Mouse (Mus musculus) liver, embryonic 14.5 days (tissue): ENCODE measurements around the gene Zfp72. TPM values are rescaled to one million over a fixed set of nuclear protein-coding genes. Genes with fewer than 3 reads are reported as not detected.

Experiments used
- ATAC-seq: fragments of 200-750 bp; cut with Nextera tagmentation; 2 replicates; pipeline ENCODE4 v1.8.0; 2017; ENCODE audit warnings: moderate number of reproducible peaks, mild to moderate bottlenecking, moderate library complexity; ENCODE audit not compliant: insufficient read depth
- DNase-seq, 3 experiments: peaks; one replicate each; pipeline ENCODE4 v3.0.0-alpha.2; 2012 to 2013; ENCODE audit warnings: low read depth in 3 of 3, low spot score in 3 of 3
- H3K27ac ChIP-seq: fragments of 300-500 bp; sonication (generic); 2 replicates; pipeline ENCODE4 v1.5.1; 2014; ENCODE audit warnings: moderate library complexity, mild to moderate bottlenecking, control low read depth, inconsistent platforms
- H3K27me3 ChIP-seq: fragments of 300-500 bp; sonication (generic); 2 replicates; pipeline ENCODE4 v1.6.1; 2014; ENCODE audit warnings: mild to moderate bottlenecking, low read length, moderate library complexity; ENCODE audit not compliant: control insufficient read depth, insufficient read depth
- H3K36me3 ChIP-seq: fragments of 300-500 bp; sonication (generic); replicated peaks from 2 replicates; pipeline ENCODE4 v1.6.1; 2014; ENCODE audit warnings: low read depth; ENCODE audit not compliant: control insufficient read depth, insufficient read depth
- H3K4me1 ChIP-seq, 2 experiments: fragments of 200-500 bp in 1 of 2; fragments of 300-500 bp in 1 of 2; sonication (generic) in 1 of 2; replicated peaks; 2 replicates each; pipeline ENCODE4 v1.6.1; 2012 to 2014; ENCODE audit warnings: antibody characterized with exemption in 1 of 2, inconsistent platforms in 1 of 2, low read length in 1 of 2; ENCODE audit not compliant: control insufficient read depth in 2 of 2, insufficient read depth in 2 of 2
- H3K4me2 ChIP-seq: fragments of 300-500 bp; sonication (generic); 2 replicates; pipeline ENCODE4 v1.6.1; 2014; ENCODE audit warnings: low read depth, mild to moderate bottlenecking, control low read depth, moderate library complexity
- H3K4me3 ChIP-seq, 2 experiments: fragments of 200-500 bp in 1 of 2; fragments of 300-500 bp in 1 of 2; sonication (generic) in 1 of 2; 2 replicates each; pipeline ENCODE4 v1.5.1; 2012 to 2014; ENCODE audit warnings: low read depth in 2 of 2, low read length in 2 of 2, mild to moderate bottlenecking in 2 of 2, control low read depth in 1 of 2, inconsistent platforms in 1 of 2, moderate library complexity in 1 of 2; ENCODE audit not compliant: insufficient read depth in 1 of 2
- H3K9ac ChIP-seq: fragments of 300-500 bp; sonication (generic); replicated peaks from 2 replicates; pipeline ENCODE4 v1.6.1; 2014; ENCODE audit warnings: mild to moderate bottlenecking, control low read depth, moderate library complexity
- H3K9me3 ChIP-seq: fragments of 300-500 bp; sonication (generic); 2 replicates; pipeline ENCODE4 v1.6.1; 2016; ENCODE audit warnings: low read length, mixed read lengths; ENCODE audit not compliant: control insufficient read depth
- CTCF ChIP-seq: IDR thresholded peaks from 2 replicates; pipeline ENCODE4 v1.5.1; 2016; ENCODE audit warnings: antibody characterized with exemption, low read depth, control low read depth
- EP300 ChIP-seq: IDR thresholded peaks from 2 replicates; pipeline ENCODE4 v1.6.1; 2016; ENCODE audit warnings: antibody characterized with exemption, low read depth
- WGBS: fragments of 180-500 bp; shearing (Covaris S2); extraction: QIAGEN DNeasy Blood & Tissue Kit; methylation state at CpG from one replicate; pipeline ENCODE4 v1.1.7; 2014; ENCODE audit not compliant: insufficient replicate concordance; 5-methylcytosine and 5-hydroxymethylcytosine counted together
- polyA plus RNA-seq, 2 experiments: library from polyadenylated mRNA; depleted of rRNA in 1 of 2; stranded (reverse) in 1 of 2; unstranded in 1 of 2; fragments of >200 nt; fragmentation: Nextera tagmentation in 1 of 2; extraction: Ambion mirVana in 1 of 2; gene quantifications; 2 replicates each; pipeline versions ENCODE4 v1.2.1 to v1.2.3; 2012 to 2014

Zfp72 gene
- polyA plus RNA-seq, 2 experiments: 0.23 to 0.88 TPM

- H3K9me3 ChIP-seq: no peaks in the 10 kb centered on the region
- H3K27ac ChIP-seq: no peak overlapping the region
- H3K9ac ChIP-seq: no peak overlapping the region
- ATAC-seq (no peak), DNase-seq (no peak)
- WGBS: 61% methylated on average over 3 of the region's 3 CpGs
- no peak overlapping the region for H3K4me2 ChIP-seq
- TF ChIP-seq EP300: no peak
- no peaks in the 10 kb centered on the region for H3K36me3 ChIP-seq
- H3K4me1 ChIP-seq: no peaks in the 10 kb centered on the region
- H3K4me3 ChIP-seq: no peak overlapping the region
- H3K27me3 ChIP-seq: no peaks in the 10 kb centered on the region
These were observed 8.3 kb downstream of the Zfp72 start for GRCm38 (mm10) chr13:74382289-74382688.

- H3K4me2 ChIP-seq: no peak overlapping the region
- H3K27ac ChIP-seq: no peak overlapping the region
- TF ChIP-seq EP300 (no peak), CTCF (no peak)
- ATAC-seq (no peak), DNase-seq (no peak)
- H3K9me3 ChIP-seq: no peaks in the 10 kb centered on the region
- no peaks in the 10 kb centered on the region for H3K27me3 ChIP-seq
- H3K9ac ChIP-seq: no peak overlapping the region
- H3K36me3 ChIP-seq: no peaks in the 10 kb centered on the region
- H3K4me1 ChIP-seq: no peaks in the 10 kb centered on the region
- WGBS: 62% methylated on average over 10 of the region's 10 CpGs
- H3K4me3 ChIP-seq: no peak overlapping the region
These were observed 8.9 kb downstream of the Zfp72 start for GRCm38 (mm10) chr13:74381533-74382276.

- no peaks in the 10 kb centered on the region for H3K4me1 ChIP-seq
- 59% methylated on average over 8 of the region's 8 CpGs for WGBS
- H3K27me3 ChIP-seq: no peaks in the 10 kb centered on the region
- no peak within 1 kb of the TSS for H3K27ac ChIP-seq
- TF ChIP-seq EP300: no peak
- no peak for TF ChIP-seq CTCF
- H3K4me3 ChIP-seq: no peak within 1 kb of the TSS
- H3K9ac ChIP-seq: no peak within 1 kb of the TSS
- H3K4me2 ChIP-seq: no peak within 1 kb of the TSS
- H3K9me3 ChIP-seq: no peaks in the 10 kb centered on the region
- no peak for ATAC-seq
- peaks cover 5% of the 10 kb centered on the region; the same call in 1 of the 2 replicates for H3K36me3 ChIP-seq
- DNase-seq: no peak
These were observed 26.8 kb downstream of the Zfp72 start, which contains the start of gene Lrrc14b for GRCm38 (mm10) chr13:74363859-74364235. Gene Lrrc14b (minus strand): TSS chr13:74364005.

- no peak for DNase-seq
- H3K9me3 ChIP-seq: no peaks in the 10 kb centered on the region
These were observed 27.3 kb downstream of the Zfp72 start for GRCm38 (mm10) chr13:74363176-74363858.

GRCm38 (mm10) chr13:74362218-74362617, 28.4 kb downstream of the Zfp72 start:
- Histone ChIP-seq H3K27me3 (no peaks in the 10 kb centered on the region), H3K4me3 (no peak overlapping the region), H3K9me3 (no peaks in the 10 kb centered on the region), H3K36me3 (peaks cover 13% of the 10 kb centered on the region), H3K9ac (no peak overlapping the region), H3K4me1 (no peaks in the 10 kb centered on the region), H3K4me2 (no peak overlapping the region), H3K27ac (no peak overlapping the region)
- no peak for ATAC-seq
- WGBS: 37% methylated on average over 2 of the region's 2 CpGs
- no peak for DNase-seq
- TF ChIP-seq EP300 (no peak), CTCF (no peak)

More at GRCm38 (mm10) chr13:74363176-74363858, 27.3 kb downstream of the Zfp72 start:
- Histone ChIP-seq H3K27me3 (no peaks in the 10 kb centered on the region), H3K4me3 (no peak overlapping the region), H3K27ac (no peak overlapping the region), H3K4me2 (no peak overlapping the region), H3K36me3 (peaks cover 8% of the 10 kb centered on the region), H3K4me1 (no peaks in the 10 kb centered on the region), H3K9ac (no peak overlapping the region)
- ATAC-seq: no peak
- no peak for TF ChIP-seq EP300
- no peak for TF ChIP-seq CTCF
- WGBS: 74% methylated on average over 13 of the region's 13 CpGs
